Mouse (Mus musculus) spleen, adult 2 months (tissue): ENCODE results near the gene Xpr1. TPM values are rescaled to one million over a fixed set of nuclear protein-coding genes. Genes with fewer than 3 reads are reported as not detected.

Source experiments
- DNase-seq, 2 experiments: peaks; one replicate each; pipeline versions ENCODE4 v3.0.0 to v3.0.0-alpha.2; 2012 to 2021; ENCODE audit warnings: low spot score in 2 of 2, low read depth in 1 of 2
- H3K27ac ChIP-seq: fragments of 200-500 bp; 2 replicates; pipeline ENCODE4 v1.5.1; 2012; ENCODE audit warnings: low read length, inconsistent platforms; ENCODE audit not compliant: insufficient read depth
- H3K27me3 ChIP-seq: fragments of 200-500 bp; 2 replicates; pipeline ENCODE4 v1.6.1; 2012; ENCODE audit warnings: mild to moderate bottlenecking, moderate library complexity, low read length, inconsistent platforms; ENCODE audit not compliant: control insufficient read depth, insufficient read depth
- H3K36me3 ChIP-seq: fragments of 200-500 bp; 2 replicates; pipeline ENCODE4 v1.6.1; 2012; ENCODE audit warnings: mild to moderate bottlenecking, low read length, inconsistent platforms; ENCODE audit not compliant: control insufficient read depth, insufficient read depth
- H3K4me1 ChIP-seq: fragments of 200-500 bp; 2 replicates; pipeline ENCODE4 v1.6.1; 2011; ENCODE audit warnings: inconsistent platforms; ENCODE audit not compliant: control insufficient read depth, insufficient read depth, insufficient read length
- H3K4me3 ChIP-seq: fragments of 200-500 bp; 2 replicates; pipeline ENCODE4 v1.5.1; 2011; ENCODE audit warnings: mild to moderate bottlenecking, inconsistent platforms; ENCODE audit not compliant: insufficient read depth, insufficient read length; ENCODE audit errors: extremely low read depth
- CTCF ChIP-seq: fragments of 200-500 bp; IDR thresholded peaks from 2 replicates; pipeline ENCODE4 v1.5.1; 2011; ENCODE audit warnings: mild to moderate bottlenecking, inconsistent platforms; ENCODE audit not compliant: insufficient read depth, insufficient read length, insufficient replicate concordance; ENCODE audit errors: extremely low read depth
- POLR2A ChIP-seq: fragments of 200-500 bp; IDR thresholded peaks from 2 replicates; pipeline ENCODE4 v1.6.1; 2011; ENCODE audit warnings: low read depth, low read length, inconsistent platforms
- WGBS: fragments of 180-500 bp; shearing (Covaris S2); methylation state at CpG from one replicate; pipeline ENCODE4 v1.1.7; 2018; 5-methylcytosine and 5-hydroxymethylcytosine counted together
- polyA plus RNA-seq: library from polyadenylated mRNA; depleted of rRNA; stranded (reverse); fragments of >200 nt; gene quantifications from 2 replicates; pipeline ENCODE4 v1.2.3, GENCODE M21; 2012

The Xpr1 gene
- polyA plus RNA-seq, 1 experiment: 6.2 TPM

- H3K27me3 ChIP-seq: peaks cover 15% of the 10 kb centered on the region
- DNase-seq: no peak
- H3K36me3 ChIP-seq: no peaks in the 10 kb centered on the region
- H3K4me1 ChIP-seq: peaks cover 9% of the 10 kb centered on the region
- TF ChIP-seq CTCF (no peak), POLR2A (no peak)
- no peak overlapping the region for H3K4me3 ChIP-seq
- no peak overlapping the region for H3K27ac ChIP-seq
- WGBS: 50% methylated on average over 5 of the region's 5 CpGs
Observed at GRCm38 (mm10) chr1:155247441-155247840, 169.8 kb downstream of the Xpr1 start.

DNA sequence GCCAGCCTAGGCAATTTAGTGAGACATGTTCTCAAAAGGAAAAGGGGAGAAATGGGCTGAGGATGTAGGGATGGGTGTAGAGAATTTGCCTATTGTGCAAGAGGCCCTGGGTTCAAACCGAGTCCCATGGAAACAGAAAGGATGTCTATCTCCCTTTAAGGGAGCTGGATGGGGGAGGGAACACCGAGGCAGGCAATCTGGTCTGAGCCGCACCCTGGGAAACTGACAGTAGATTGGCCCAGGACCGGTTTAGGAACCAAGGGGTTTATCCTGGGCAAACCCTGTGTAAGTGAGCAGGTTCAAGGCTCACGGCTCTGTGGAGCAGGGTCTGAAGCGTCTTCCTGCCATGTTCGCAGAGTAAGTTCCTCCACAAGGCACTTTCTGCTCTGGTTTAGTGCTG, 171.7 kb downstream of the Xpr1 start:
- no peak overlapping the region for H3K27ac ChIP-seq
- no peak overlapping the region for H3K4me3 ChIP-seq
- DNase-seq: no peak
- 89% methylated on average over 7 of the region's 7 CpGs for WGBS
- peaks cover 9% of the 10 kb centered on the region for H3K4me1 ChIP-seq
- no peak for TF ChIP-seq CTCF
- no peak for TF ChIP-seq POLR2A
- no peaks in the 10 kb centered on the region for H3K36me3 ChIP-seq
- H3K27me3 ChIP-seq: peaks cover 15% of the 10 kb centered on the region

DNA sequence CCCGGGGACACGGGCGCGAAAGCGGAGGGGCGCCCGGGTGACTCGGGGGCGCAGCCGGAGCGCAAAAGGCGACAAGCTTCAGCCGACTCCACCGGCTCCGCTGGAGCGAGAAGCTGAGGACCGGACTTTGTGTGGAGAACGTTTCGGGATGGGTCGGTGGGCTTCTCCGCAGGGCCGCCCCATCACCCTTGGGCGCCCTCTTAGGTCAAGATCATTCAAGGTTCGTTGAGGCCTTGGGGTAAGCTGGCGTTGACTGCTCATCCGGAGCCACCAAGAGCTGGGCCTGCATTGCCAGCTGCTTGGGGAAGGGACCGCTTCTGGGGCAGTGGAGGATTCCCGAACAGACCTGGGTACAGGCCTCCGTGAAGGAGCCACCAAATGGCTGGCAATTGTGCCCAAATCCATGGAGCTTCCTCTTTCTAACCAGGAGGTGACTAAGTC, 172.4 kb downstream of the Xpr1 start:
- no peak for DNase-seq
- TF ChIP-seq CTCF (no peak), POLR2A (no peak)
- Histone ChIP-seq H3K4me3 (no peak overlapping the region), H3K36me3 (no peaks in the 10 kb centered on the region), H3K4me1 (peaks cover 9% of the 10 kb centered on the region), H3K27me3 (peaks cover 15% of the 10 kb centered on the region), H3K27ac (no peak overlapping the region)
- WGBS: 14% methylated on average over 29 of the region's 29 CpGs

- Histone ChIP-seq H3K36me3 (no peaks in the 10 kb centered on the region), H3K4me1 (peaks cover 9% of the 10 kb centered on the region), H3K27me3 (peaks cover 15% of the 10 kb centered on the region), H3K4me3 (peak within 1 kb of the TSS; percentile 41; the same call in 1 of the 2 replicates), H3K27ac (no peak within 1 kb of the TSS)
- 6% methylated on average over 83 of the region's 85 CpGs for WGBS
- DNase-seq: no peak
- TF ChIP-seq CTCF (no peak), POLR2A (no peak)
Observed at GRCm38 (mm10) chr1:155243797-155244770, 173.1 kb downstream of the Xpr1 start, which contains the start of gene BC034090. Gene BC034090, minus strand, starts transcription at chr1:155244444.

DNA sequence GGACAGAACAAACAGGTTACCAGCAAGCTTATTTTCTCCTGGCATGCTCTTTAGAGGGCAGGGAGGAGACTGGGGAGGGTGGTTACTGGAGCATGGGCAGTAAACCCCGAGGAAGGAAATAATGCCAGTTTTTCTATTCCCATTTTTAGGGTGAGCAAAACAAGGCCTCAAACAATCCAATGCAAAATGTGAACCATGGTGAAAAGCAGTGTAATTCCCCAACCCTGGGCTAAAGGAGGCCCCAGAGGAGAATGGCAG, 174.8 kb downstream of the Xpr1 start:
- no peak for DNase-seq
- WGBS: 77% methylated on average over 1 of the region's 1 CpGs
- Histone ChIP-seq H3K4me1 (peaks cover 9% of the 10 kb centered on the region), H3K36me3 (no peaks in the 10 kb centered on the region), H3K4me3 (no peak overlapping the region), H3K27ac (no peak overlapping the region), H3K27me3 (peaks cover 15% of the 10 kb centered on the region)
- TF ChIP-seq CTCF (no peak), POLR2A (no peak)

GRCm38 (mm10) chr1:155241701-155242487, 175.3 kb downstream of the Xpr1 start:
- no peaks in the 10 kb centered on the region for H3K36me3 ChIP-seq
- no peak overlapping the region for H3K4me3 ChIP-seq
- WGBS: 87% methylated on average over 12 of the region's 12 CpGs
- DNase-seq: no peak
- TF ChIP-seq CTCF (no peak), POLR2A (no peak)
- H3K4me1 ChIP-seq: peaks cover 9% of the 10 kb centered on the region
- no peak overlapping the region for H3K27ac ChIP-seq
- peaks cover 15% of the 10 kb centered on the region for H3K27me3 ChIP-seq
